Mouse (Mus musculus): ENCODE data around the gene Isoc2a.

Gene Isoc2a

DNA sequence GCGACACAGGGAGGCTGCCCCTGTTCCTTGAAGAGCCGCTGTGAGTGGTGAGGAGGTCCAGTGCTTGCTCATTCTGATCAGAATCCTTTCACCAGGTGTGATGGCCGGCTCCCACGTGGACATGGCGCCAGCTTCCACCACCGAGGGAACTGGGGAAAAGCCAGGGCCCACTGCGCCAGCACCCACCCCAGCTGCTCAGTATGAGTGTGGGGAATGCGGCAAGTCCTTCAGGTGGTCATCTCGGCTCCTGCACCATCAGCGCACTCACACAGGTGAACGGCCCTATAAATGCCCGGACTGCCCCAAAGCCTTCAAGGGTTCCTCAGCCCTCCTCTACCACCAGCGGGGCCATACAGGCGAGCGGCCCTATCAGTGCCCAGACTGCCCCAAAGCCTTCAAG, 41.7 kb downstream of the Isoc2a start:
- DNase-seq (ENCODE audit: low read depth, low spot score): no peak

DNA sequence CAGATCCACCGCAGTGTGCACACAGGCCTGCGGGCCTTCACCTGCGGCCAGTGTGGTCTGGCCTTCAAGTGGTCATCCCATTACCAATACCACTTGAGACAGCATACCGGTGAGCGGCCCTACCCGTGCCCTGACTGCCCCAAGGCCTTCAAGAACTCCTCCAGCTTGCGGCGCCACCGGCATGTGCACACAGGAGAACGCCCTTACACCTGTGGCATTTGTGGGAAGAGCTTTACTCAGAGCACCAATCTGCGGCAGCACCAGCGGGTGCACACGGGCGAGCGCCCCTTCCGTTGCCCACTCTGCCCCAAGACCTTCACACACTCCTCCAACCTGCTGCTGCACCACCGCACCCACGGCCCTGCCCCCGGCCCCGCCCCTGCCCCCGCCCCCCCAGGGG, 42.1 kb downstream of the Isoc2a start:
- no peak for DNase-seq (ENCODE audit: low read depth, low spot score)

DNA sequence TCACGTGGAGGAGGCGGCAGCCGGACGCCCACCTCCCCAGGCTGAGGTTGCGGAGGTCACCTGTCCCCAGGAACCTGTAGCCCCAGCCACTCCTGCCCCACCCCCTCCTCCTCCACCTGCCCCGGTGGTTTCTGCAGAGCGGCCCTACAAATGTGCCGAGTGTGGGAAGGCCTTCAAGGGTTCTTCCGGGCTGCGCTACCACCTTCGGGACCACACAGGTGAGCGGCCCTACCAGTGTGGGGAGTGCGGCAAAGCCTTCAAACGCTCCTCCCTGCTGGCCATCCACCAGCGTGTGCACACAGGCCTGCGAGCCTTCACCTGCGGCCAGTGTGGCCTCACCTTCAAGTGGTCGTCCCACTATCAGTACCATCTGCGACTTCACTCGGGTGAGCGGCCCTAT, 43.0 kb downstream of the Isoc2a start:
- DNase-seq (ENCODE audit: low read depth, low spot score): no peak

DNA sequence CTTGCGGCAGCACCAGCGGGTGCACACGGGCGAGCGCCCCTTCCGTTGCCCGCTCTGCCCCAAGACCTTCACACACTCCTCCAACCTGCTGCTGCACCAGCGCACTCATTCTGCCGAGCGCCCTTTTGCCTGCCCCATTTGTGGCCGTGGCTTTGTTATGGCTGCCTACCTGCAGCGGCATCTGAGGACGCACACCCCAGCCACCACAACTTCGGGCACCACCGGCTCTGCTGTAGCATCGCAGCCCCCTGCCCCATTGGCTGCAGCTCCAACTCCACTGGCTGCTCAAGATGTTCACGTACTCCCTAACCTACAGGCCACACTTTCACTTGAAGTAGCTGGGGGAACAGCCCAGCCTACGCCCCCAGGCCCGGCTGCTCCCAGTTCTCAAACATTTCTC, 43.5 kb downstream of the Isoc2a start:
- no peak for DNase-seq (ENCODE audit: low read depth, low spot score)

DNA sequence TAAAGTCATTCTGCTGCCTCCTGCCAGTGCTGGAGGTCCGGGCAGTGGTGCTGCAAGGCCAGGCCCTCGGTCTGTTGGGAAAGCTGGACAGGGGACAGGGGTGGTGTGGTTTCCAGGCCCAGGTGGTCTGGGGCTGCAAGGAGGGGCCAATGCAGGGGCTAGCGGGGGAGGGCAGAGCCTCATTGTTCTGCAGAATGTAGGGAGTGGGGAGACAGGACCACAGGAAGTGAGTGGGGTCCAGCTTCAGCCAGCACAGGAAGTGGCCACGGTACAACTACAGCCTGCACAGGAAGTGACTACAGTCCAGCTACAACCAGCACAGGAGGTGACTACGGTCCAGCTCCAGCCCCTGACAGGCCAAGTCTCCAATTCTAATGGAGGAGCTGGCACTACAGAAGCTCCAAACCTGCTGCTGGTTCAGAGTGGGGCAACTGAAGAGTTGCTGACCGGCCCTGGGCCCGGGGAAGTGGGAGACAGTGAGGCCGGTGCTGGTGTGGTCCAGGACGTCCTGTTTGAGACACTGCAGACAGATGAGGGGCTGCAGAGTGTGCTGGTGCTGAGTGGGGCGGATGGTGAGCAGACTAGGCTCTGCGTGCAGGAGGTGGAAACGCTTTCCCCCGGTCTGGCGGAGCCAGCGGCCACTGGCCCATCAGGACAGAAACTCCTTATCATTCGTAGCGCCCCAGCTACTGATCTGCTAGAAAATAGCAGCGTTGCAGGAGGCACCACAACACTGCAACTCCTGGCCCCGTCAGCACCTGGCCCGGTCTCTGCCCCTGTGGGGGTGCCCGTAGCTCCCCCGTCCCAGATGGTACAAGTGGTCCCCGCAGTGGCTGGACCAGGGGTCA, 44.2 kb downstream of the Isoc2a start:
- DNase-seq (ENCODE audit: low read depth, low spot score): no peak

DNA sequence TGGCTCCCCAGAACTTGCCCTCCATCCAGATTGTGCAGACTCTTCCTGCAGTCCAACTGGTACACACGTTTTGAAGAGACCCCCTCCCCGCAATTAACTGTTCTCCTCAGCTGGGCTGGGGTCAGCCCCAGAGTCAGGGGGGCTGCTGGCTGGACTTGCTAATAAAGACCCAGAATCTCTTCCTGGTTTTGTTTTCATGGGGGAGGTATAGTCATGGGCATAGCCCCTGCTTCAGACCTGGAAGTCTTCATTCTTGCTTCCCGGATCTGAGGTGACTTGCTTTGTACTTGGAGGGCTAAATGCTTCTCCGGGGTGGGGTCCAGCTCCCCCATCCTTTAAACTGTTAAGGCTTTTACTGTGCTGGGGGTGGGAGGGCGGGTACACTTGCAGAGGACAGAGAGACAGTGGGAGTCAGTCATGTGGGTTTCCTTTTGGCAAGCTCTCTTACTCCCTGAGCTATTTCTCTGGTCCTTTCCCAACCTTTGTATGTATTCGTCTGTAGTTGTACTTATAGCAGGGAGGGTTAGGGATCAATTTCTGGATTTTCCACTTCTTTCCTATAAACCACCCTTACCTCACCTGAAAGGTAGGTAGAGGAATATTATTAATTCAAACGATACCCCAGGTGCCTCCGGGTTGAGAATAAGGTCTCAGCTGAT, 45.0 kb downstream of the Isoc2a start, which contains the start of gene Nat14:
Gene Nat14 (plus strand): TSS at position 205 of the 659 bp plus-strand sequence.
- no peak for DNase-seq (ENCODE audit: low read depth, low spot score)

DNA sequence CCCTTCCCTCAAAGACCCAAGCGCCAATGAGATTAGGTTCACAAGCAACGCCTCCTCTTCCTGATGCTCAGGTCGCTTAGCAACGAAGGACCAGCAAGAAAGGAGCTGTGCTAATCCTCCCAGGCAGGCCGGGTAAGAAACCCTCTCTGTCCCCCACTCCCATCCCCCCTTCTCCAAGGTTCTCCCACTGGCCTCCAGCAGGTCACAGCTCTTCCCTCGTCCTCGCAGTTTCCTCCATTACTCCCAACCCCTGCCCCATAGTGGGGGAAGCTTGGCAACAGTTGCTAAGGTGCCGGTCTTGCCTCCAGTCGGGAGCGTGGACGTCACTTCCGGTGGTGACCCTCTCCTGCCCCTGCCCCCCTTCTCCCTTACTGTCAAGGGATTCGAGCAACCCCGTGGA, 45.6 kb downstream of the Isoc2a start:
- DNase-seq (ENCODE audit: low read depth, low spot score): no peak

DNA sequence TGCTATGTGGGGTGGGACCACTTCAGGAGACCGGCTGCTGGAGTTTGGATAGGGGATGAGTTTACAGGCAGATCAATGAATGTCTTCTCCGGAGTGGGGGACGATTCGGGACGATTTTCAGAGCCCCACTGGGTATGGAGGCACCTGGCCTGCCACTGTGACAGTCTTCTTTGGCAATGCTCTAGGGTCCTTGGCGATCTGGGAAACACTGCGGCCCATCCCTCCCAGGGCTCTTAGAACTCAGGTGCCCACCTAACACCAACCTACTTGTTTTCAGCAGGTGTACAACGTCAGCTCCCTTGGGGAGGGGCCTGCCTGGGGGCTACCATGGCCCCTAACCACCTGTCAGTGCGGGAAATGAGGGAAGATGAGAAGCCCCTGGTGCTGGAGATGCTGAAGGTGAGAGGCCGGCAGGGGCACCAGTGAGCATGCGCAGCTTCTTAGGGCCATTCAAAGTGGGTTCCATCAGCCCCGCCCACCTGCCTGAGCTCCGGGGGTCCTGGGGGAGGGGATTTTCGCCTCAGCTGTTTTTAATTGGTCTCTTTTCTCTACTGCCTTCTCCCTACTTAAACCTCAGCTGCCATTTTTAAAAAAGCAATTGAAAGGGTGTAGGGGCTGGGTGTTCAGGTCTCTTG, 46.1 kb downstream of the Isoc2a start:
- DNase-seq (ENCODE audit: low read depth, low spot score): no peak

DNA sequence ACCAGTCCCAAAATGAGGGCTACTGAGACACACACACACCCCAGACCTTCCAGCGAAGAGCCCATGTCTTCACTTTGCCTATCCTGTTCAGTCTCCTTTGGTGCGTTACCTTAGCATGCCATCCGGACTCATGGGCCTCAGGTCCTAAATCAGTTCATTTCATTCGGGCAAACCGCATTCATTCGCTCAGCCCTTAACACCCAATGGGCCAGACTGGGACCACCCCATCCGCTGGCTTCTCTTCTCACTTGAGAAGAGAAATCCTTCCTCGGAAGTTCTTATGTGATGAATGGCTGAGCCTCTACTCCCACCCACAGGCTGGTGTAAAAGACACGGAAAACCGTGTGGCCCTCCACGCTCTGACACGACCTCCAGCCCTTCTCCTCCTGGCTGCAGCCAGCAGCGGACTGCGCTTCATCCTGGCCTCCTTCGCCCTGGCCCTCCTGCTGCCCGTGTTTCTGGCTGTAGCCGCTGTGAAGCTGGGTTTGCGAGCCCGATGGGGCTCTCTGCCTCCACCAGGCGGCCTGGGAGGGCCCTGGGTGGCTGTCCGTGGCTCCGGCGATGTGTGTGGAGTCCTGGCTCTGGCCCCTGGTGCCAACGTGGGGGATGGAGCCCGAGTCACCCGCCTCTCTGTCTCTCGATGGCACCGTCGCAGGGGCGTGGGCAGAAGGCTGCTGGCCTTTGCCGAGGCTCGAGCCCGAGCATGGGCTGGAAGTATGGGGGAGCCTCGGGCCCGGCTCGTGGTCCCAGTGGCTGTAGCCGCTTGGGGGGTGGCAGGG, 46.8 kb downstream of the Isoc2a start:
- DNase-seq (ENCODE audit: low read depth, low spot score): peak; percentile 62

DNA sequence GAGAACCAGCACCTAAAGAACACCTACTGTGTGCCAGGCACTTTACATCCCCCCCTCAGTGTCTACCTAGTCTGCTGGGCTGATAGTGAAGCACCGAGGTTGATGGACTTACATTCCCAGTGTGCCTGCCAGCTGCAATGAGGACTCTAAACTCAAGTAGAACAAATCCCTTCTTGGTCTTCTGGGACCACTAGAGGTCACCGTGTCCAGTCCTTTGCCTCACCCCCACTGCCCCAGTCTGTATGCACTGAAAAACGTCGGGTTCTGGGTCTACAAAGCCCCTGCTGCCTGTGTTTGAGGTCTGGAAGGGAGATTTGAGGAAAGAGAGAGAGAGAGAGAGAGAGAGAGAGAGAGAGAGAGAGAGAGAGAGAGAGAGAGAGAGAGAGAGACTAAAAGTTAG, 47.5 kb downstream of the Isoc2a start:
- DNase-seq (ENCODE audit: low read depth, low spot score): peak; percentile 57

DNA sequence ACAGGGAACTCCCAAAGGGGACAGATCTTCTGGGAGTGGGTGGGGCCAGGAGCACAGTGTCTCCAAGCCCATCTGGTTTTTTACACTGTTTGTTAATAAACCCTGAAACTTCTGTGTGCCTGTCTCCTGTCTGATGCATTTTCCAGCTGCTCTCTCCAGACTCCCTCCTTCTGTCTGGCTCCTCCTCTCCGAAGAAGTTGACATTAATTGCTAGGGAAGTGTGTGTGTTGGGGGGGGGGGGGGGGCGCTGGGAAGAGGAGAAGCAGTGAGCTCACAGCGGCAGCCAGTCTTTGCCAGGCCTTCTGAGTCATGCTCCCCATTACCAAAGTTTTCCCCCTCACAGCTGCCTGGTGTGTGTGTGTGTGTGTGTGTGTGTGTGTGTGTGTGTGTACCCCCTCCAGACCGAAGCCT, 47.9 kb downstream of the Isoc2a start:
- DNase-seq (ENCODE audit: low read depth, low spot score): peak; percentile 86

DNA sequence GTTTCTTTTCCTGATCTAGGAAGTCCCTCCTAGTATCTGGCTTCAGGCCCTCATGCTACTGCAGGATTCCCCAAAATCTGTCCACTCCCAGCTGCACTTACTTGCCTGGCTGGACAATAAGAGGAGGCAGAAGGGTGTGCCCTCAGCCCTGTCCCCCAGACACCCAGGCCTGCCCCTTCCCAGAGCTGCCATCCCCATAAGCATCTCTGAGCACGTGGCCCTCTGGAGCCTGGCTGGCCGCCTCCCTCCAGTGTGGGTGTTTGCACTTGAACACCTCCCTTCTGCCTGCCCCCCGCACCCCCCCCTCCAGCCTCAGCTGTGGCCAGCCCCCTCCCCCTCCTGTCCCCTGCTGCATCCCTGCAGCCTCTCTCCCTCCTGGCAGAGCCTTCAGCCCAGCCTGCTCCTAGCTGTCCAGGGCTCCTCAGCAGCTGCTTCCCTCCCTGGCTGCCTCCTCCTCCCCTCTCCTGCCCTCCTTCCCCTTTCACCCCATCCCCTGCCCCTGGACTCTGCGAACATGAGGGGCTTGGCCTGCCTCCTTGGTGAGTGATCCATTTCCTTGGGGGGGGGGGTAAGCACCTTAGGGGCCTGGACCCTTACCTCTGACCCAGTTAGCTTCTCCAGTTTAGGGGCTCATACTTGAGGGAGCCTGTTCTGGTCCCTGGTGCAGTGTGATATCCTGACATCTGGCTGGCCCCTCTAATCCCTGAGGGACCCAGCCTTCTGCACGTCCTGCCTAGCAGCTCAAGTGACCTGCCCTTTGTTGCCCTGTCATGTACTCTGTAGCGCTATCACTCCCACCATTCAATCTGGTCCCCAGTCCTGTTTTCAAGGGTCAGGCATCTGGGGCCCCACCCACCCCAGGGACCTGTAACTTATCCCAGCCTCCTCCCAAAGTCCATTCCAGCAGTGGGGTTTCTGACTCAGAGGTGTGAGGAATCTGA, 48.8 kb downstream of the Isoc2a start, which contains the start of gene Ssc5d:
Gene Ssc5d (plus strand): TSS at position 345 of the 941 bp plus-strand sequence.
- DNase-seq (ENCODE audit: low read depth, low spot score): peak; percentile 74

DNA sequence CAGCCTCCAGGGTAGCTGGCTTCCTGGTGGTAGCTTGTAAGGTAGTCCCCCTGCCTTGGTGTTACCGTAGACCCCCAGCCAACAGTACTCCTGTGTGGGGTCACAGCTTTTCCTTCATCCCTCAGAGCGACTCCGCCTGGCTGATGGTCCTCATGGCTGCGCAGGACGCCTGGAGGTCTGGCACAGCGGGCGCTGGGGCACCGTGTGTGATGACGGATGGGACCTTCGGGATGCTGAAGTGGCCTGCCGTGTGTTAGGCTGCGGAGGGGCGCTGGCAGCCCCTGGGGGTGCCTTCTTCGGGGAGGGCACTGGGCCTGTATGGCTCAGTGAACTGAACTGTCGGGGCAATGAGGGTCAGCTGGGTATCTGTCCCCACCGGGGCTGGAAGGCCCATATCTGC, 49.9 kb downstream of the Isoc2a start:
- no peak for DNase-seq (ENCODE audit: low read depth, low spot score)

DNA sequence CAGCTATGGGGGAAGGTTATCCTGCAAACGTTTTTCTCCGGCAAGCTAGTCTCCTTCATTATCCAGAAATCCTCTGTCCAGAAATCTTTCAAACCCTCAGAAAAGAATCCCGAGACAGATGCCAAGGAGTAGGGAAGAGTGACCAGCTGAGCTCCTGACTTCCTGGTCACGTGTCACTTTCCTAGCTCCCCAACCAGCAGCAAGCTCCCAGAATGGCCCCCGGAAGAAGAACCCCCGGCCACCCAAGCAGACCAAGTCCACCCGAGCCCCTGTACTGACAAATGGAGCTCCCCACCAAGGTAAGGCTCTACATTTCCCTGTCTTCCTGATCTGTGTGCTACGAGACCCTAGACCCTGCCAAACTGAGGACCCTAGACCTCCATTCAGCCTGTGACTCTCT, 50.8 kb downstream of the Isoc2a start:
- DNase-seq (ENCODE audit: low read depth, low spot score): no peak

DNA sequence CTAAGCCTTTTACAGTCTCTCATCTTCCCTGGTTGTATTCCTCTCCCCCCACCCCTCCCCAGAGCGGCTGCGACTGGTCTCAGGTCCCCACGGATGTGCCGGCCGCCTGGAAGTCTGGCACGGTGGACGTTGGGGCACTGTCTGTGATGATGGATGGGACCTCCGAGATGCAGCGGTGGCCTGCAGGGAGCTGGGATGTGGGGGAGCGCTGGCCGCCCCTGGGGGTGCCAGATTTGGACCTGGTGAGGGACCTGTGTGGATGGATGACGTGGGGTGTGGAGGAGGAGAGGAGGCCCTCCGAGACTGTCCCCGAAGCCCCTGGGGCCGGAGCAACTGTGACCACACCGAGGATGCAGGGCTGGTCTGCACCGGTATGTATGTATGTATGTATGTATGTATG, 51.4 kb downstream of the Isoc2a start:
- no peak for DNase-seq (ENCODE audit: low read depth, low spot score)

DNA sequence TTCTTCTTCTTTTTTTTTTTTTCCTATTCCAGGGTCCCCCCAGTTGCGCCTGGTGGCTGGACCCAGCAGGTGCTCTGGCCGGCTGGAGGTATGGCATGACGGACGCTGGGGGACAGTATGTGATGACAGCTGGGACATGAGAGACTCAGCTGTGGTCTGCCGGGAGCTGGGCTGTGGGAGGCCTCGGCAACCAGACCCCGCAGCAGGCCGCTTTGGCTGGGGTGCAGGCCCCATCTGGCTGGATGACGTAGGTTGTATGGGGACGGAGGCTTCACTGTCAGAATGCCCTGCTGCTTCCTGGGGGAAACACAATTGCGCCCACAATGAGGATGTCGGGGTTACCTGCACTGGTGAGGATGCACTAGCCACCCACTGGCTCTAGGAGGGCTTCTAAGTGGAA, 56.1 kb downstream of the Isoc2a start:
- no peak for DNase-seq (ENCODE audit: low read depth, low spot score)

DNA sequence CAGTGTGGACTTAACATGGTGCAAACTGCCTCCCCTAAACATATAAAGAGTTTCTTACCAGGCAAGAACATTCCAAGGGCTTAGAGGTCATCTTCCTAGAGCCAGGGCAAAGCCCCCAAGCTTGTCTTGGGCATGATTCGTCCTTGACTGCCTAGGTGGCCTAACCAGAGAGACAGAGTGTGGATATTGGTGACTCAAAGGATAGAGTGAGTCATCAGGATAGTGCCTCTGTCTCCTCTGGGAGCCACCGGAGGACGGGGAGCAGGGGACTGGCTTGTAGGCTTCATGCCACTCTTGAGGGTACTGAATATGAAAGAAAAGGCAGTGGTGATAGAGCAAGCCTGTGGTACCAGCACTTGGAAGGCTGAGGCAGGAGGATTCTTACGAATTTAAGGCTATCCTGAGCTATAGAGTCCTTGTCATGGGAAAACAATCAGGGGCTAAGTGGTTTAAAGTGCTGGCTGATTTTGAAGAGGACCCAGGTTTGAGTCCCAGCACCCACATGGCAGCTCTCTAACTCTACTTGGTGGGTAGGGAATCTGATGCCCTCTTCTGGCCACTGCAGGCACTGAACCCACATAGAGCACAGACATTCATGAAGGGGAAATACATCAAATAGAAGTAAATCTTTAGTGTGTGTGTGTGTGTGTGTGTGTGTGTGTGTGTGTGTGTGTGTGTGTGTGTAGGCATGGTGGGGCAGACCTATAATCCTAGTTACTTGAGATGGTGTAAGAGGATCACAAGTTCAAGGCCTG, 57.4 kb downstream of the Isoc2a start:
- DNase-seq (ENCODE audit: low read depth, low spot score): peak; percentile 42

DNA sequence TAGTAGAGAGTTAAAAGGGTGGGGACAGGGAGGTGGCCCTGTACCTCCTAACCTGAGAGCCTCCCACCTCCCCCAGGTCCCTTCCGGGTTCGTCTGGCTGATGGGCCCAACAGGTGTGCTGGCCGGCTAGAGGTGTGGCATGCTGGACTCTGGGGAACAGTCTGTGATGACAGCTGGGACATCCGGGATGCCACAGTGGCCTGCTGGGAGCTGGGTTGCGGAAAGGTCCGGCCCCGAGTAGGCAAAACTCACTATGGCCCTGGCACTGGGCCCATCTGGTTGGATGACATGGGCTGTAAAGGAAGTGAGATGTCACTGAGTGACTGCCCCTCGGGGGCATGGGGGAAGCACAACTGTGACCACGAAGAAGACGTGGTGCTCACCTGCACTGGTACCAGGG, 59.9 kb downstream of the Isoc2a start:
- DNase-seq (ENCODE audit: low read depth, low spot score): no peak

DNA sequence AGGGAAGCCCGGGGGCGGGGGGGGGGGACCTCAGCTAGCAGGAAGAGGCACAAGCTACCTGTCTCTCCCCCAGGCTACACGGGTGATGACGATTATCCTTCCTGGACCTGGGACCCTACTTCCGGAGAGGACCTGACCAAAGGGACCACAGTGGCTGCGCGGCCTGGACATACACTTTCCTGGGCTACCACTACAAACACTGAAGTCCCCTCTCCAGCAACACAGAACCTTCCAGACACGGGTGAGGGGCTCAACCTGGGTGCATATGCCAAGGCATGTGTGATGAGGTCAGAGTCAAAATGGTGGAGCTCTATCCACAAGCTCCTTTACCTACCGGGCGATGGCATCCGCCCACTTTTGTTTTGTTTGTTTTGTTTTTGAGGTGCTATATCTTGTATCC, 60.4 kb downstream of the Isoc2a start:
- no peak for DNase-seq (ENCODE audit: low read depth, low spot score)

DNA sequence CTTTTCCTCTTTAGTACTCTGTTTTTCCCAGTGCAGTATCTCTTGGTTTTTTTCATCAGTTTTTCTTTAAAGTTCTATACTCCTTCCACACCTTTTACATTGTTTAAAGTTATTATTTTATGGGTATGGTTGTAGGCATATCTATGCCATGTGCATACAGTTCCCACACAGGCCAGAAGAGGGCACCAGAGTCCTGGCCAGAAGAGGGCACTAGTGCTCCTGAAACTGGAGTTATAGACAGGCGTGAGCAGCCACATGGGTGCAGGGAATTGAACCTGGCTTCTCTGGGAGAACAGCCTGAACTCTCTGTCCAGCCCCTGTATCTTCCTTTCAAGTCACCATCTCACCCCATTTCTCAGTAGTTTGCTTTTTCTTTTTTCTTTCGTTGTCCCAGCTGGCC, 61.5 kb downstream of the Isoc2a start:
- peak; percentile 79 for DNase-seq (ENCODE audit: low read depth, low spot score)
